Mouse (Mus musculus) intestine, embryonic 16.5 days (tissue): Measurements from ENCODE around the gene Smpdl3a. TPM values are rescaled to one million over a fixed set of nuclear protein-coding genes. Genes with fewer than 3 reads are reported as not detected.
A peak's percentile ranks its signal among the peaks of the same experiment; 100 is the strongest.

ENCODE experiments used
- ATAC-seq: fragments of 200-750 bp; cut with Nextera tagmentation; 2 replicates; pipeline ENCODE4 v1.8.0; 2017; ENCODE audit warnings: moderate TSS enrichment, moderate library complexity
- H3K27ac ChIP-seq: fragments of 300-500 bp; sonication (generic); 2 replicates; pipeline ENCODE4 v1.5.1; 2014; ENCODE audit warnings: mild to moderate bottlenecking, low read length
- H3K27me3 ChIP-seq: fragments of 300-500 bp; sonication (generic); replicated peaks from 2 replicates; pipeline ENCODE4 v1.6.1; 2014; ENCODE audit warnings: low read length, control low read depth, mixed read lengths; ENCODE audit not compliant: control insufficient read depth, insufficient read depth
- H3K36me3 ChIP-seq: fragments of 300-500 bp; sonication (generic); 2 replicates; pipeline ENCODE4 v1.6.1; 2014; ENCODE audit warnings: low read length, control low read depth; ENCODE audit not compliant: control insufficient read depth, insufficient read depth
- H3K4me1 ChIP-seq: fragments of 300-500 bp; sonication (generic); 2 replicates; pipeline ENCODE4 v1.6.1; 2014; ENCODE audit warnings: low read length, control low read depth, mixed read lengths; ENCODE audit not compliant: control insufficient read depth, insufficient read depth
- H3K4me2 ChIP-seq: fragments of 300-500 bp; sonication (generic); 2 replicates; pipeline ENCODE4 v1.6.1; 2014; ENCODE audit warnings: low read depth, low read length, control low read depth
- H3K4me3 ChIP-seq: fragments of 300-500 bp; sonication (generic); 2 replicates; pipeline ENCODE4 v1.5.1; 2014; ENCODE audit warnings: mild to moderate bottlenecking, low read length
- H3K9ac ChIP-seq: fragments of 300-500 bp; sonication (generic); 2 replicates; pipeline ENCODE4 v1.6.1; 2014; ENCODE audit warnings: low read depth, low read length
- H3K9me3 ChIP-seq: fragments of 300-500 bp; sonication (generic); 2 replicates; pipeline ENCODE4 v1.6.1; 2016; ENCODE audit warnings: low read length, control low read depth; ENCODE audit not compliant: control insufficient read depth
- WGBS: fragments of 180-500 bp; shearing (Covaris S2); extraction: QIAGEN DNeasy Blood & Tissue Kit; methylation state at CpG from one replicate; pipeline ENCODE4 v1.1.7; 2014; 5-methylcytosine and 5-hydroxymethylcytosine counted together
- polyA plus RNA-seq: library from polyadenylated mRNA; unstranded; fragments of >200 nt; fragmentation: Nextera tagmentation; extraction: Ambion mirVana; gene quantifications from 2 replicates; pipeline ENCODE4 v1.2.1, GENCODE M21; 2015

Gene Smpdl3a
- polyA plus RNA-seq, 1 experiment from 2014 or later, result 81.6 TPM

- WGBS, result 16% methylated on average over 7 of the region's 7 CpGs
- H3K27ac ChIP-seq, result no peak overlapping the region
- ATAC-seq, result peak; percentile 66
Measured at GRCm38 (mm10) chr10:57784131-57784875, 9.8 kb upstream of the Smpdl3a start.

GRCm38 (mm10) chr10:57784876-57785150 is 9.3 kb upstream of the Smpdl3a start, which contains the start of gene Fabp7:
Fabp7 (plus strand) TSS chr10:57784881.
- H3K9ac ChIP-seq, result no peak within 1 kb of the TSS; the same call in 1 of the 2 replicates
- 23% methylated on average over 7 of the region's 7 CpGs for WGBS

More at GRCm38 (mm10) chr10:57784131-57784875, 9.8 kb upstream of the Smpdl3a start:
- peak overlapping the region; percentile 25; the same call in 1 of the 2 replicates for H3K4me2 ChIP-seq
- H3K36me3 ChIP-seq, result no peaks in the 10 kb centered on the region
- peak overlapping the region; percentile 19 for H3K4me3 ChIP-seq
- 0 out of 2 replicates have a peak, but pooled peaks cover 8% of the 10 kb centered on the region for H3K4me1 ChIP-seq
- no peaks in the 10 kb centered on the region for H3K9me3 ChIP-seq
- H3K9ac ChIP-seq, result no peak overlapping the region; the same call in 1 of the 2 replicates
- H3K27me3 ChIP-seq, result no peaks in the 10 kb centered on the region

GRCm38 (mm10) chr10:57785552-57785951 is 8.6 kb upstream of the Smpdl3a start:
- Histone ChIP-seq H3K9ac (no peak overlapping the region), H3K27me3 (no peaks in the 10 kb centered on the region), H3K4me1 (0 out of 2 replicates have a peak, but pooled peaks cover 8% of the 10 kb centered on the region), H3K4me3 (no peak overlapping the region), H3K36me3 (no peaks in the 10 kb centered on the region), H3K27ac (no peak overlapping the region), H3K4me2 (no peak overlapping the region), H3K9me3 (no peaks in the 10 kb centered on the region)
- ATAC-seq, result no peak
- 60% methylated on average over 2 of the region's 2 CpGs for WGBS

More at GRCm38 (mm10) chr10:57784876-57785150, 9.3 kb upstream of the Smpdl3a start, which contains the start of gene Fabp7:
- Histone ChIP-seq H3K4me2 (peak within 1 kb of the TSS; percentile 25; the same call in 1 of the 2 replicates), H3K27ac (no peak within 1 kb of the TSS), H3K36me3 (no peaks in the 10 kb centered on the region), H3K4me3 (peak within 1 kb of the TSS; percentile 19), H3K4me1 (0 out of 2 replicates have a peak, but pooled peaks cover 8% of the 10 kb centered on the region), H3K27me3 (no peaks in the 10 kb centered on the region), H3K9me3 (no peaks in the 10 kb centered on the region)
- ATAC-seq, result no peak

GRCm38 (mm10) chr10:57792957-57793356 is 1.2 kb upstream of the Smpdl3a start:
- H3K4me1 ChIP-seq, result peaks cover 13% of the 10 kb centered on the region
- 90% methylated on average over 1 of the region's 1 CpGs for WGBS
- no peaks in the 10 kb centered on the region for H3K9me3 ChIP-seq
- H3K9ac ChIP-seq, result no peak overlapping the region
- no peaks in the 10 kb centered on the region for H3K27me3 ChIP-seq
- ATAC-seq, result no peak
- no peak overlapping the region for H3K4me3 ChIP-seq
- H3K4me2 ChIP-seq, result no peak overlapping the region
- no peak overlapping the region for H3K27ac ChIP-seq
- no peaks in the 10 kb centered on the region for H3K36me3 ChIP-seq

- Histone ChIP-seq H3K4me2 (peak overlapping the region; percentile 95), H3K27me3 (no peaks in the 10 kb centered on the region), H3K27ac (peak overlapping the region; percentile 89), H3K9ac (peak overlapping the region; percentile 92), H3K4me3 (peak overlapping the region; percentile 74), H3K9me3 (no peaks in the 10 kb centered on the region), H3K36me3 (no peaks in the 10 kb centered on the region), H3K4me1 (peaks cover 13% of the 10 kb centered on the region)
- 1% methylated on average over 44 of the region's 44 CpGs for whole genome bisulfite sequencing
- peak; percentile 90 for ATAC-seq
Measured at GRCm38 (mm10) chr10:57794491-57795461, 641 bp downstream of the Smpdl3a start.

- peaks cover 13% of the 10 kb centered on the region for H3K4me1 ChIP-seq
- peak overlapping the region; percentile 95 for H3K4me2 ChIP-seq
- peak overlapping the region; percentile 74 for H3K4me3 ChIP-seq
- no peaks in the 10 kb centered on the region for H3K9me3 ChIP-seq
- peak; percentile 42 for ATAC-seq
- peak overlapping the region; percentile 89 for H3K27ac ChIP-seq
- no peaks in the 10 kb centered on the region for H3K36me3 ChIP-seq
- WGBS, result 27% methylated on average over 4 of the region's 4 CpGs
- H3K27me3 ChIP-seq, result no peaks in the 10 kb centered on the region
- peak overlapping the region; percentile 92 for H3K9ac ChIP-seq
Measured at GRCm38 (mm10) chr10:57795542-57795941, 1.4 kb downstream of the Smpdl3a start.

- H3K9me3 ChIP-seq, result no peaks in the 10 kb centered on the region
- peak overlapping the region; percentile 89 for H3K27ac ChIP-seq
- peak overlapping the region; percentile 95 for H3K4me2 ChIP-seq
- peak overlapping the region; percentile 74 for H3K4me3 ChIP-seq
- 28% methylated on average over 4 of the region's 4 CpGs for WGBS
- peaks cover 13% of the 10 kb centered on the region for H3K4me1 ChIP-seq
- no peak overlapping the region for H3K9ac ChIP-seq
- H3K36me3 ChIP-seq, result no peaks in the 10 kb centered on the region
- no peaks in the 10 kb centered on the region for H3K27me3 ChIP-seq
- peak; percentile 52 for ATAC-seq
Measured at GRCm38 (mm10) chr10:57796057-57796456, 1.9 kb downstream of the Smpdl3a start.

GRCm38 (mm10) chr10:57799486-57799885 is 5.4 kb downstream of the Smpdl3a start:
- H3K4me1 ChIP-seq, result peaks cover 8% of the 10 kb centered on the region
- H3K9ac ChIP-seq, result no peak overlapping the region
- no peaks in the 10 kb centered on the region for H3K36me3 ChIP-seq
- no peaks in the 10 kb centered on the region for H3K27me3 ChIP-seq
- H3K4me3 ChIP-seq, result no peak overlapping the region
- 92% methylated on average over 1 of the region's 1 CpGs for WGBS
- H3K4me2 ChIP-seq, result no peak overlapping the region
- H3K27ac ChIP-seq, result no peak overlapping the region
- no peak for ATAC-seq
- H3K9me3 ChIP-seq, result no peaks in the 10 kb centered on the region

GRCm38 (mm10) chr10:57807754-57808153 is 13.6 kb downstream of the Smpdl3a start:
- Histone ChIP-seq H3K4me2 (no peak overlapping the region), H3K4me3 (no peak overlapping the region), H3K27me3 (no peaks in the 10 kb centered on the region), H3K9me3 (no peaks in the 10 kb centered on the region), H3K27ac (no peak overlapping the region), H3K9ac (no peak overlapping the region), H3K4me1 (no peaks in the 10 kb centered on the region), H3K36me3 (no peaks in the 10 kb centered on the region)
- 93% methylated on average over 6 of the region's 6 CpGs for WGBS
- ATAC-seq, result peak; percentile 55
